Mouse (Mus musculus) lung, postnatal 14 days (tissue): ENCODE measurements around the gene 1110051M20Rik.

ENCODE experiments used
- DNase-seq: peaks from one replicate; pipeline ENCODE4 v3.0.0; 2021

The 1110051M20Rik gene

GRCm38 (mm10) chr2:91457656-91458251 lies 13.2 kb upstream of the 1110051M20Rik start:
- DNase-seq = peak; percentile 28

DNA sequence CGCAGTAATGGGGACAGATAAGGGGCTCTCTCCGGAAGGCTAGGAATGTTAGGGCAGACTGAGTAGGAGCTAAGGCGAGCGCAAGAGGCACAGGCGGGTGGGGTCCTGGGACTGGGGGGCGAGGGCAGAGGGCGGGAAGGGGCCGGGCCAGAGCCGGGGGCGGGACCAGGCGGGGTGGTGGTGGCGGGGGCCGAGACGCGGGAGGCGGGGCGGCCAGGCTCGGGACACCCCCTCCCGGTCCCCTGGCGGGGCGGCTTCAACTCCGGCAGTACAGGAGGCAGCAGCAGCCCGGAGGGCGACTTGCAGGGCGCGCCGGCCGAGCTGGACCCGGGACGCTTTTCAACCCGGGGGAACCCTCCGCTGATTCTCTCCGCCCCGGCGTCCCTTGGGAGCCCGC lies 12.8 kb upstream of the 1110051M20Rik start, which contains the start of gene Lrp4:
Gene Lrp4, plus strand, starts transcription at position 253 of the 397 bp plus-strand sequence.
- DNase-seq = peak; percentile 81

DNA sequence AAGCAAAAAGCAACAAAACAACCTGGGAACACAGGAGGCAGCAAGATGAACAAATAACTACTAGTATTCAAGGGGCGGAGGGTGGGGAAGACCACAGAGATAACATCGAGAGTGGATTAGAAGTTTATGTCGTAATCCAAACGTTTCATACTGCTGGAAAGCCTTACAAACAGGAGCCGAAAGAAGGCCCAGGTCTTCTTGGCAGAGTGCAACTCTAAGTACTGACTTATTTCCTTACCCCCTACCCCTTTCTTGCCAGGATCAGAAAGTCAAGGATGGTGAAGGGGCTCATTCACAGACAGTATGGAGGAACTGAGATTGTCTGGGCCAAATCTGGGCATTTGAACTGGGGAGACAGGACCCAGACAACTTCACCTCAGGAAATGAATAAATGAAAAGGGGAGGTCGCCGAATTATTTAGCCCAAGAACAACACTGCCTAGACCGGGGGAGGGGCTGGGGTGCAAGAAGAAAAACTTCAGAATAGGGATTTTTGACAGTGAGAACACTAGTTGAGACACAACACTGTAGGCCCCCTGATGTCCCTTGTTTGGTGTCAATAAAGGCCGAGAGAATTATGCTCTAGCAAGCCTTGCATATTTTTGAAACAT lies 12.1 kb upstream of the 1110051M20Rik start:
- no peak for DNase-seq

DNA sequence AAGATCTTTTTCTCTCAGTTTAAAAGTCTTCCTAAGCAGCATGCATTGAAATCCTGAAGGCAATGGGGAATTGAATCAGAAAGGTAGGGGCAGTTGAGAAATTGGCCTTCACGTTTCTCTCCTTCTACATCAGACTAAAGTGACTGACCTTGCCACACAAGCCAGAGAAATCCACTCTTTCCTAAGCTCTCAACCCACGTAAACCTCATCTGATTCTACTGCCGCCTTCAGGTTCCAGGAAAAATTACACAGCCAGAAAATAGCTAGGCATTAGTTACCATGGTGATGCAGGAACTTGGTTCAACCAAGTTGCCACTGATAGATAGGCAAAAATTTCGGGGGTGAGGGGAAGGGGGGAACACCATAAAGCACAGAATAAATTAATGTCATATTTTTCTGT lies 11.3 kb upstream of the 1110051M20Rik start:
- DNase-seq = peak; percentile 37

DNA sequence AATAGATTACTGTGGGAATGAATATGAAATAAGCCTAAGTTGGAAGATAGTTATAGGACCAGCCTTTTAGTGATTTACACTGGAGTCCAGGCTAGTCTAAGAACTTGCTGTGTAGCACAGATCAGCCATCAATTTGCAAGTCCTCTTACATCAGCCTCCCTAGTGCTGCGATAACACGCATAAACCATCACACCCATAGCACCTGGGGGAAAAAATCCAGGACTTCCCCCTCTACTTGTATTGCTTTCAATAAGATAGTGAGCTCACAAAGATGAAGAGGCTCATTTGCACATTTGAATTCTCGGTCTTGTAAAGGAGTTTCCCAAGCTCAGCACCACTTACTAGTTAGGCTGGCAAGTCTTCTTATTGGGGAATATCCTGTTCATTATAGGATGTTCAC lies 9.9 kb upstream of the 1110051M20Rik start:
- DNase-seq = no peak

- no peak for DNase-seq
Observed at GRCm38 (mm10) chr2:91453231-91454075, 8.9 kb upstream of the 1110051M20Rik start.

DNA sequence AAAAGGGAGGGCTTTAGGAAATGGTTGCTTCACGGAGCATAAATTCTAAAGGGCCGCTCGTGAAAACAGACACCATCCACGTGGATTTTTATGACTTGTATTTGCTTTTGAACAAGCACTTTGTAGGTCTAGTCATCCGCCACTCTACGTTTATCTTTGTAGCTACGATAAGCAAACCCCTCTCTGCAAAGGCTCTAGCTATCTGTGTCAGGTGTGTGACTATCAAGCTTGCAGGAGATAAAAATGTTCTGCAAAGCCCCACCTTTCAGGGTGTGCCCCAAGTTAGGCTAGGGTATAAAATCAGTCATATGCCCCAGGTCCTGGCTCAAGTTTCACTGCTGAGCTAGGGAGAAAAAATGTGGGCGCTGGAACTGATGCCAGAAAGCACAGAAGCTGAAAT lies 8.2 kb upstream of the 1110051M20Rik start:
- no peak for DNase-seq

- no peak for DNase-seq
Observed at GRCm38 (mm10) chr2:91450316-91450715, 5.8 kb upstream of the 1110051M20Rik start.

DNA sequence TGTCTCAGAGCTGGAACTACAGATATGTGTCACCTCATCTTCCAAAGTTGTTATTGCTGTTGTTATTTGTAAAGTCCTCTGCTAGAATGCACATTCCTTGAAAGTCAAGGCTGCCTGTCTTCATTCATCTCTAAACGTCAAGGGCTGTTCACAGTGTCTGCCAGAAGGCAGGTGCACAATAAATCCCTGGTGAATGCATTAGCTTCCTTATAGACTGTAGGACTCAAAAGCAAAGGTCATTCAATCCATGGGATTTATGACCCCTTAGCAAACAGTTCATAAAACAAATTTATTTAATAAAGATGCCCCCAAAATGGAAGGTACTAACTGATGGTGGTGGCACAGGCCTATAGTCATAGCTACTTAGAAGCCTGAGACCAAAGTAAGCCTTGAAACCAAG lies 5.2 kb upstream of the 1110051M20Rik start:
- DNase-seq = no peak

DNA sequence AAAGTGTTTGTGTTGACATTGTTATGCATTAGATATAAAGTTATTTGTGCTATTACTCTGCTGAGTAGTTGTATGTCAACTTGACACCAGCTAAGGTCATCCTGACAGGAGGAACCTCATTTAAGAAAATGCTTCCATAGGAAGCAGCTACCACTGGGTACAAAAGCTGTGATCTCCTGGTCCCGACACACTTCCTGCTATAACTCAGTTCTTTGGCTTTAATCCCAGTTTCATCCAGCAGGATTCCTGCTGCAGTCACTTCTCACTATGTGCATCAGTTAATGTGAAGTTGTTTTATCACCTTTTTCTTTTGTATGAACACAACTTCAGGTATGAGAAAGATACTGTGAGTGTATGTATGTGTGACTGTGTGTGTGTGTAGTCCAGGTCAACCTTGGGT lies 2.3 kb downstream of the 1110051M20Rik start:
- DNase-seq = no peak

- DNase-seq = no peak
Observed at GRCm38 (mm10) chr2:91441715-91442114, 2.8 kb downstream of the 1110051M20Rik start.

DNA sequence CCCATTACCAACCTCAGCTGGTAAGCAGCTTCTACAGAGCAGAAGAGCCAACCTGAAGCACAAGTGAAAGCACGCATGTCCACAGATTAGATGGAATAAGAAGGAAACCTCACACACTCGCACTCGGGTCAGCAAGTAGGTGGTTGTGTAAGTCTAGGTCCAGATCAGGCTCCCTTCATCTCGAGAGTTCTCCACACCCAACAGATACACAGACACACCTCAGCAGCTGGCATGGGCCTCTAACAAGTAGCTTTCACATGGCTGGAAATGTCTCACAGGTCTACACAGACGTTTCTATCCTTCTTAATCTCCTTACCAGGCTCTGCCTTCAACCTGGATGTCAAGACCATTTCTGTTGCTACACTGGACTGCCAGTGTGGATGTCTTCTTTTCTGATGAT lies 3.8 kb downstream of the 1110051M20Rik start:
- no peak for DNase-seq

- no peak for DNase-seq
Observed at GRCm38 (mm10) chr2:91439876-91440275, 4.6 kb downstream of the 1110051M20Rik start.

- DNase-seq = no peak
Observed at GRCm38 (mm10) chr2:91439271-91439670, 5.2 kb downstream of the 1110051M20Rik start.

DNA sequence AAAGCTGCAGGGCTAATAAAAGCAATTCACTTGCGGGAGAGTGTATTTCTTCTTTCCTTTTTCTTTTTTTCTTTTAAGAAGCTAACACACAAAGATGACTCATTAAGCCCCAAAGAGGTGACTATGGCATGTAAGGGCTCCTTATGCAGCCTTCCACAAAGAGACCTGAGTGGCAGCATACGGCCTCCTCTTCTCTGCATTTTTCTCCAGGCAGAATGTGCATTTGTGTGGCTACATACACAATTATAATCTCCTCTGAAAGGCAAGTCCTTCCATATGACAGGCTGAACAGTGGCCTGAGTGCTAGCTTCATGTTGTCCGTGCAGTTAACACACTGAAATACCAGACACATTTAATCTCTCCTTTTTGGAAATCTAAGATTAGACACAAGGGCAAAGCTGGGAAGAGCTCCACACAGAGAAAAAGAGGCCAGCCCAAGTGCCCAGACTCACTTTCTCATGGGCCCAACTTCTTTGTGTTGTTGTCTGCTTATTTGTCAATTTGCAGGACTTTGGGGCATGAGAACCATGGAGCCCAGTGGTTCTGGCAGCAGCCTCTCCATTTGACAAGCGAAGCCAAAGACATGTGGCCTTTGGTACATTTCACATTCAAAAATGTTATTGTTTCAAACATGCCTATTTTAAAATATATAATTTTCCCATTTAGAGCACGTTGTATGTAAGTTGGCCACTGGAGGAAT lies 7.2 kb downstream of the 1110051M20Rik start:
- DNase-seq = no peak

- no peak for DNase-seq
Observed at GRCm38 (mm10) chr2:91436713-91437112, 7.8 kb downstream of the 1110051M20Rik start.

DNA sequence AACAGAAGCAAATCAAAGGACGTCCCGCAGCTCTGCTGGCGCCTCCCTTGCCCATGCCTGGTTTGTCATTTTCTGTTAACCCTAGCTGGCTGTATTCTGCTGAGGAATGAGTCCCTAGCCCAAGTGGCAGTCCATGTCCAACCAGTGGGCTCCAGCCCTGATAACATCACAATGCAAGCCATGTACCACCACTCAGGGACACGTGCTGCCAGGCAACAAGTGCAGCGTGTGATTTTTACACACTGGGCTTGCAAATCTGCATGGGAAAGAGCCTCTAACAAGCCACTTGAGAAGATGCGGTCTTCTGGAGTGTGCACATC lies 13.9 kb downstream of the 1110051M20Rik start:
- DNase-seq = no peak

DNA sequence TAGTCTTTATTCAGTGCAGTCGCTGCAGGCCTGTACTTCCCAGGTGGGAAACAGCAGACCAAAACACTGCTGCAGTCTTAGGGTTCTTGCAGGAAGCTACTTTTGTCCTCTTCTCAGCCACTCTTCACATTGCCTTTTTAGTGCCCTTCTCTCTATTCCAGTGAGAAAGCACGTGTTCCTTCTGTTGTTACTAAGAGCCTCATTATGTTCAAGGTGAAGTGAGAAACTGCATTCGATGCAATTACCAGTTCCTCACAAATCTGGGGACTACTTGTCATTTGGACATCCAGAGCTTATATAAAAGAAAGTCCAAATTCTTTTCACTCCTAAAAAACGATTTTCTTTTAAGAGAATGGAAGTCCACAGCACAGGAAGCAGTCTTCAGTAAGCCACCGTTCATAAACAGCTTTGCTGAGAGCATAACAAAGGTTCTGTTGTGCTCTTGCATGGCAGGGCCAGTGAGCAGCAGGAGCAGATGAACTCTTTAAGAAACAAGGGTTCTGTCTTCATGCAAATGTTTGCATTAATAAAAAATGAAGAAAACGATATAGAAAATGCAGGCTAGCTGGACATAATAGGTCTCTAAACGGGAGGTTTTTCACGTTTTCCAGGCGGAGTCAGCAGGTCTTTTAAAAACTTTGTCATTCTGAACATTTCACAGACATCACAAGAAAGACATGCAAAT lies 14.4 kb downstream of the 1110051M20Rik start:
- no peak for DNase-seq

DNA sequence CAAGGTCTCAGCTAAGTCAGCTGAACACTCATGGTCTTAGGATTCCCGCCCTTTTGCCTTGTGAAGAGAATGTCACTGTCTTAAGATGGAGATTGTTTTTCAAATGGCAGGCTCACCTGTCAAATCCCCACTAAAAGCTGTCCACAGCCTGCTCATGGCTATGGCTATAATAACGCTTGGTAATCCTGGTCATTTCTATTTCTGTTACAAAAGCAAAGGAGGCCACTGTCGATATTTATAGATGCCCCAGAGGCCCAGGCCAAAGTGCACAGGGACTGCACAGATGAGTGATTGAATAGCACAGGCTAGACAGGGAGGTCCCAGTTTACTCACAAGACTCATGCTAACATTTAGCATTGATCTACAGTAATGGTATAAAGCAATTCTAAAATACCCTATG lies 15.4 kb downstream of the 1110051M20Rik start:
- no peak for DNase-seq

GRCm38 (mm10) chr2:91426321-91426720 lies 18.2 kb downstream of the 1110051M20Rik start:
- no peak for DNase-seq

- DNase-seq = no peak
Observed at GRCm38 (mm10) chr2:91424061-91424720, 20.3 kb downstream of the 1110051M20Rik start.

DNA sequence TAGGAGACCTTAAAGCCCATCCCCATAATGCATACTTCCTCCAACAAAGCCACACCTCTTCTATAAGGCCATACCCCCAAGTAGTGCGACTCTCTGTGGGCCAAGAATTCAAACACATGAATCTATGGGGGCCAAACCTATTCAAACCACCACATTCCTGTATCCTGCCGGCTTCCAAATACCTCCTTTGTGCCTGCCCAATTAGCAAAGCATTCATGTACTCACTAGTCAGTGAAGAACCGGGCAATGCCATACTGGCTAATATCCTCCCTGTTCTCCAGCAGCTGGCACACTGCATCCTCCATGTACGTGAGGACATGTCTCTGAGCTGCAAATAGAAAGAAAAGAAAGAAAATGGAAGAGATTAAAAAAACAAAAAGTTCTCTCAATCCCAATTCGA lies 22.9 kb downstream of the 1110051M20Rik start:
- no peak for DNase-seq
